Mouse (Mus musculus) forebrain, embryonic 11.5 days (tissue): ENCODE results near the gene Cript. TPM values are rescaled to one million over a fixed set of nuclear protein-coding genes. Genes with fewer than 3 reads are reported as not detected.

ENCODE experiments used
- ATAC-seq: fragments of 200-750 bp; cut with Nextera tagmentation; replicated peaks from 2 replicates; pipeline ENCODE4 v1.8.0; 2017; ENCODE audit warnings: moderate TSS enrichment; ENCODE audit not compliant: low FRiP score
- DNase-seq: peaks from one replicate; pipeline ENCODE4 v3.0.0-alpha.2; 2017; ENCODE audit warnings: low spot score
- H3K27ac ChIP-seq: fragments of 300-500 bp; sonication (generic); 2 replicates; pipeline ENCODE4 v1.5.1; 2014; ENCODE audit warnings: low read depth, low read length
- H3K27me3 ChIP-seq: fragments of 300-500 bp; sonication (generic); 2 replicates; pipeline ENCODE4 v1.6.1; 2014; ENCODE audit warnings: mild to moderate bottlenecking, low read length, mixed read lengths; ENCODE audit not compliant: control insufficient read depth, insufficient read depth
- H3K36me3 ChIP-seq: fragments of 300-500 bp; sonication (generic); 2 replicates; pipeline ENCODE4 v1.6.1; 2014; ENCODE audit warnings: mild to moderate bottlenecking, low read length, moderate library complexity, mixed read lengths; ENCODE audit not compliant: control insufficient read depth, insufficient read depth
- H3K4me1 ChIP-seq: fragments of 300-500 bp; sonication (generic); replicated peaks from 2 replicates; pipeline ENCODE4 v1.6.1; 2014; ENCODE audit warnings: low read length, mixed read lengths; ENCODE audit not compliant: control insufficient read depth, insufficient read depth
- H3K4me2 ChIP-seq: fragments of 300-500 bp; sonication (generic); 2 replicates; pipeline ENCODE4 v1.6.1; 2014; ENCODE audit warnings: low read depth, mild to moderate bottlenecking, low read length, moderate library complexity, mixed read lengths; ENCODE audit not compliant: severe bottlenecking
- H3K4me3 ChIP-seq: fragments of 300-500 bp; sonication (generic); 2 replicates; pipeline ENCODE4 v1.5.1; 2014; ENCODE audit warnings: low read depth, low read length
- H3K9ac ChIP-seq: fragments of 300-500 bp; sonication (generic); 2 replicates; pipeline ENCODE4 v1.6.1; 2014; ENCODE audit warnings: low read length
- H3K9me3 ChIP-seq: fragments of 300-500 bp; sonication (generic); 2 replicates; pipeline ENCODE4 v1.6.1; 2016; ENCODE audit warnings: low read length, mixed read lengths; ENCODE audit not compliant: control insufficient read depth
- WGBS: fragments of 180-500 bp; shearing (Covaris S2); extraction: QIAGEN DNeasy Blood & Tissue Kit; methylation state at CpG from one replicate; pipeline ENCODE4 v1.1.7; 2014; 5-methylcytosine and 5-hydroxymethylcytosine counted together
- polyA plus RNA-seq: library from polyadenylated mRNA; unstranded; fragments of >200 nt; fragmentation: Nextera tagmentation; extraction: Ambion mirVana; gene quantifications from 2 replicates; pipeline ENCODE4 v1.2.1, GENCODE M21; 2014

Gene Cript
- polyA plus RNA-seq = 147 and 169 TPM in 2 replicates

DNA sequence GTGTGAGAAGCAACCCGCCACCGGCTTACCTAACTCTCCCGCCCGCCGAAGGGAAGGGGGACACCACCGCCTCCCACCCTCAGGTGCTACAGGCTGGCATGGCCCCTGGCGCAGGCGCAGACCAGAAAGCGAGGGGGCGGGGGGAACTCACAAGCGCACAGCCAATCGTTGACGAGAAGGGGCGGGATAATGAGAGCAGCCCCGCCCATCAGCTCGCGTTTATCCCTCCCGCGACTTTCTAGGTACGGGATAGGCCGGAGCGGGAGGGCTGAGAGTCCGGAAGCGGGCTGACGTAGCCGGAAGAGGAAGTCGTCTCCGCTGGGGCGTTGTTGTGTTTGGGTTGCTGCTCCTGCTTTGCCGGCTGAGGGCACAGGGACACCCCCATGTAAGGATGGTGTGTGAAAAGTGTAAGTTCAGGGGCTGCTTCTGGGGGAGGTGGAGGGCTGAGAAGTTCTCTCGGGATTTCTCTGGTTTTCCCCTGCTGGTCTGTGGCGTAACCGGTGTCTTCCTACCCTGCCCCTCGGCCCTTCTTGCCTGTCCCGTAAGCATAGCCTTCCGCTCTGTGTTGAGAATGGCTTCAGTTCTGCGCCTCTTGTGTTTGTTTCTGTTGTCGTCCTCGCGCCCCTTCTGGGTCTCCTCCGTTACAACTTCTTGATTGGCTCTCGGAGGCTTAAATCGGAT, at the start of gene Cript, which contains the start of gene Pigf:
Gene Cript (plus strand): TSS at position 282 of the 681 bp plus-strand sequence.
Gene Pigf (minus strand): TSS at position 138 of the 681 bp plus-strand sequence.
- DNase-seq (peak; percentile 98), ATAC-seq (peak; percentile 100)
- H3K4me1 ChIP-seq = peaks cover 2% of the 10 kb centered on the region; the same call in 1 of the 2 replicates
- H3K27me3 ChIP-seq = no peaks in the 10 kb centered on the region
- peak within 1 kb of the TSS; percentile 75 for H3K9ac ChIP-seq
- WGBS = under 1% methylated on average over 43 of the region's 43 CpGs
- no peaks in the 10 kb centered on the region for H3K9me3 ChIP-seq
- H3K4me2 ChIP-seq = peak within 1 kb of the TSS; percentile 81
- H3K4me3 ChIP-seq = peak within 1 kb of the TSS; percentile 83
- H3K27ac ChIP-seq = no peak within 1 kb of the TSS
- peaks cover 2% of the 10 kb centered on the region; the same call in 1 of the 2 replicates for H3K36me3 ChIP-seq

DNA sequence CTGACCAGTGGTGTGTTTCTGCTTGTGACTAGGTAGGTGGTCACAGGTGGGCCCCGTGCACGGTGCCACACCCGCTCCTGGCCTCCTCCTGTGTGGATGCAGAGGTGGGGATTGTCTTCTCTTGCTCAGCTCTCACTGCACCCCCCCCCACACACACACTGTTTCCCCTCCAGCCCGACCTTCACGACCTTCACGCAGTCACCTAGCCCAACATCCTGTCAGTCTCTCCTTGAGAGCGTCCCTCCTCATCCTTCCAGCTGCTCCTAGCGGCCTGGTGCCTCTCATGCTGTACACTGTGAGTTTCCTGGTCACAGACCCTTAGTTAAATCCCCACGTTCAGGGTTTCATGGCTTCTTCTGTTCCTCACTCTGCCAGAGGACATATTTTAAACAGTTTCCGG, 49.0 kb upstream of the Cript start:
- no peak for DNase-seq
- Histone ChIP-seq H3K9ac (no peak overlapping the region), H3K4me3 (no peak overlapping the region), H3K9me3 (no peaks in the 10 kb centered on the region), H3K27me3 (no peaks in the 10 kb centered on the region), H3K36me3 (no peaks in the 10 kb centered on the region; the same call in 1 of the 2 replicates), H3K4me1 (no peaks in the 10 kb centered on the region), H3K27ac (no peak overlapping the region), H3K4me2 (no peak overlapping the region)
- 87% methylated on average over 10 of the region's 10 CpGs for WGBS
- no peak for ATAC-seq

DNA sequence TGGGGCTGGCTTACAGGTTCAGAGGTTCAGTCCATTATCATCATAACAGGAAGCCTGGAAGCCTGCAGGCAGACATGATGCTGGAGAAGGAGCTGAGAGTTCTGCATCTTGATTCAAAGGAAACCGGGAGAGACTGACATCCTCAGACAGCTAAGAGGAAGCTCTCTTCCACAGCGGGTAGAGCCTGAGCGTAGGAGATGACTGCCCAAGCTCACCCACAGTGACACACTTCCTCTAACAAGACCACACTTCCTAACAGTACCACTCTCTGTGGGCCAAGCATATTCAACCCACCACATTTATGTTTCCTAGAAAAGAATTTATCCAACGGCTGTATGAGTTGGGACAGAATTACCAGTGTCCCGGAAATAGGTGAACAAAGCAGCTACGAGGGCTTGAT, 46.9 kb upstream of the Cript start:
- H3K9me3 ChIP-seq = no peaks in the 10 kb centered on the region
- DNase-seq = no peak
- no peak overlapping the region for H3K4me2 ChIP-seq
- no peak overlapping the region for H3K4me3 ChIP-seq
- no peak overlapping the region for H3K27ac ChIP-seq
- ATAC-seq = no peak
- H3K36me3 ChIP-seq = no peaks in the 10 kb centered on the region; the same call in 1 of the 2 replicates
- no peaks in the 10 kb centered on the region for H3K4me1 ChIP-seq
- H3K9ac ChIP-seq = no peak overlapping the region
- 88% methylated on average over 6 of the region's 6 CpGs for WGBS
- no peaks in the 10 kb centered on the region for H3K27me3 ChIP-seq

DNA sequence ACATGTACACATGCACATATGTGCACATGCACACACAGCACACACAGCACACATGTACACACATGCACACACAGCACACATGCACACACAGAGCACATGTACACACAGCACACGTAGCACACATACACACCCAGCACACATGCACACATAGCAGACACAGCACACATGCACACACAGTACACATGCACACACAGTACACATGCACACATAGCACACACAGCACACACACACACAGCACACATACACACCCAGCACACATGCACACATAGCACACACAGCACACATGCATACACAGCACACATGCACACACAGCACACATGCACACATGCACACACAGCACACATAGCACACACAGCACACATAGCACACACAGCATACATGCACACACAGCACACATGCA, 44.1 kb upstream of the Cript start:
- ATAC-seq (no peak), DNase-seq (no peak)
- Histone ChIP-seq H3K4me2 (no peak overlapping the region), H3K36me3 (no peaks in the 10 kb centered on the region; the same call in 1 of the 2 replicates), H3K4me3 (no peak overlapping the region), H3K9ac (no peak overlapping the region), H3K4me1 (no peaks in the 10 kb centered on the region), H3K27ac (no peak overlapping the region), H3K27me3 (no peaks in the 10 kb centered on the region), H3K9me3 (no peaks in the 10 kb centered on the region)
- 86% methylated on average over 1 of the region's 1 CpGs for WGBS

DNA sequence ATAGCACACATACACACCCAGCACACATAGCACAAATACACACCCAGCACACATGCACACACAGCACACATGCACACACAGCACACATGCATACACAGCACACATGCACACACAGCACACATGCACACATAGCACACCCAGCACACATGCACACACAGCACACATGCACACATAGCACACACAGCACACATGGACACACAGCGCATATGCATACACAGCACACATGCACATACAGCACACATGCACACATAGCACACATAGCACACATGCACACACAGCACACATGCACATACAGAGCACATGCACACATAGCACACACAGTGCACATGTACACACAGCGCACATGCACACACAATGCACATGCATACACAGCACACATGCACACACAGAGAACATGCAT, 43.6 kb upstream of the Cript start:
- Histone ChIP-seq H3K4me1 (no peaks in the 10 kb centered on the region), H3K27ac (no peak overlapping the region), H3K9me3 (no peaks in the 10 kb centered on the region), H3K9ac (no peak overlapping the region), H3K27me3 (no peaks in the 10 kb centered on the region), H3K4me2 (no peak overlapping the region), H3K4me3 (no peak overlapping the region), H3K36me3 (no peaks in the 10 kb centered on the region; the same call in 1 of the 2 replicates)
- 93% methylated on average over 2 of the region's 2 CpGs for WGBS
- no peak for DNase-seq
- ATAC-seq = no peak

DNA sequence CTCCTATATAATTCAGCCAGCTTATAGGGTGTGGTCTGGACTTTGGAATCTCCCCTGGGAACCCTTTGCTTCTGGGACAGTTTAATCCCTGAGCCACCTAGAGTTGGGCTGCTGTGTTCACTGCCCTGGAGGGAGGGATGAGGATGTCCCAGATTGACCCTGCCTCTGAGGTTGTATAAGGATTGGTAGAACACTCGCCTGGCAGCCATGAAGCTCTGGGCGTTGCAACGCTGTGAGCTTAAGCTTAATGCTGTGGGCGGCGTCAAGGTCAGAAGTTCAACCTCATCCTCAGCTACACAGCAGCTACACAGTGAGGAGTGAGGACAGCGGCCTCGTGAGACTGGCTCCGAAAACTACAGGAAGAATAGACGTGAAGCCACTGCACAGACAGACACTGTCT, 42.9 kb upstream of the Cript start:
- Histone ChIP-seq H3K4me3 (no peak overlapping the region), H3K27ac (no peak overlapping the region), H3K27me3 (no peaks in the 10 kb centered on the region), H3K4me2 (no peak overlapping the region), H3K9ac (no peak overlapping the region), H3K4me1 (no peaks in the 10 kb centered on the region), H3K9me3 (no peaks in the 10 kb centered on the region), H3K36me3 (no peaks in the 10 kb centered on the region; the same call in 1 of the 2 replicates)
- WGBS = 76% methylated on average over 9 of the region's 9 CpGs
- no peak for ATAC-seq
- DNase-seq = no peak

DNA sequence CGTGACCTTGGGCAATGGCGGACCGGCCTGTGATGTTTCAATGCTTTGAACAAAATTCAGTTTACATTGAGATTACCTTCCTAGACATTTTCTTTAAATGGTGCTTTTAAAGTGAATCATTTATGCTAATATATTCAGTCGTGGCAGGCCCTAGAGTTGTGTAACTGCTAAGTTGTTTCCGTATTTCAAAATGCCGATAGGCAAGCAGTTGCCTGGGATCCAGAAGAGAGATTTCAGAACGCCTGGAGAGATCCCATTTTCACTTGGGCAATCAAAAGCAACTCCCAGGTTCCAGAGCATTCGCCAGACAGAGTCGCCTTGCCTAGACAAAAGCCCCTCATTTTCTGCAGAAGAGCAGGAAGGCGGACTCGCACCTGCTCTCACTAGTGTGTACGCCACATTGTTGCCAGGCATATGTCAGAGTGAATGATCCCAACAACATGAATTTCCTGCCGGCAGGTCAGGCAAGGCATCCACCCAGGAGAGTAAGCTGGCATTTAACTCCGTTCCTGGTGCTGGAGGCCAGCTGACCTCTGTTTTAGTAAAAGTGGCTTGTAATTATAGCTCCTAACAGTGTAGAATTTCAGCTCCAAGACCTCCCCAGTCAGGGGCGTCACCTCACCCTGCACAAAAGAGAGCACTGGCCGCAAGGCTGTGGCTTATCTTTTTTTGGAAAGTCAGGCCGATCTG, 38.8 kb upstream of the Cript start:
- no peaks in the 10 kb centered on the region for H3K9me3 ChIP-seq
- no peak overlapping the region for H3K4me3 ChIP-seq
- no peaks in the 10 kb centered on the region for H3K36me3 ChIP-seq
- 52% methylated on average over 17 of the region's 17 CpGs for WGBS
- no peak overlapping the region for H3K9ac ChIP-seq
- no peak for ATAC-seq
- 0 out of 2 replicates have a peak overlapping the region, but pooled peaks have one; percentile 15 for H3K27ac ChIP-seq
- DNase-seq = no peak
- H3K27me3 ChIP-seq = no peaks in the 10 kb centered on the region
- H3K4me1 ChIP-seq = no peaks in the 10 kb centered on the region
- H3K4me2 ChIP-seq = no peak overlapping the region

DNA sequence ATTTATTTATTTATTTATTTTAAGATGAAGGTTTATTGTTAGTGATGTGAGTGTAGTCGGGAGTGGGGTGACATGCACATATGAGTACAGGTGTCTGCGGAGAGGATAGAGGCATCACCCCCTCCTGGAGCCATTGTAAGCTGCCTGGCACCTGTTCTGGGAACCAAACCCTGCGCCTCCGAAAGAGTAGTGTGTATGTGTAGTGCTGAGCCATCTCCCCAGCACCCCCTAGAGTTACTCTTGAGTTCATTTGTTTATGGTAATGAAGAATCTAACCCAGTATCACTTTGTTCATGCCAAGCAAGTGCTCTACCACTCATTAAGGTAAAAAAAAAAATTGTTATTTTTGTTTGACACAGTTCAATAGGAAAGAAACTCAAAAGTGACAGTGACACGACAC, 37.2 kb upstream of the Cript start:
- no peak overlapping the region for H3K4me3 ChIP-seq
- ATAC-seq (no peak), DNase-seq (no peak)
- no peaks in the 10 kb centered on the region for H3K27me3 ChIP-seq
- 93% methylated on average over 5 of the region's 5 CpGs for WGBS
- H3K4me1 ChIP-seq = no peaks in the 10 kb centered on the region
- H3K36me3 ChIP-seq = no peaks in the 10 kb centered on the region
- no peak overlapping the region for H3K4me2 ChIP-seq
- no peaks in the 10 kb centered on the region for H3K9me3 ChIP-seq
- no peak overlapping the region for H3K9ac ChIP-seq
- H3K27ac ChIP-seq = no peak overlapping the region
